Mouse (Mus musculus): Measurements from ENCODE around the gene Ctbp1. TPM values are rescaled to one million over a fixed set of nuclear protein-coding genes. Genes with fewer than 3 reads are reported as not detected.

Gene Ctbp1
- polyA plus RNA-seq, 1 experiment from 2014 or later = 569 TPM

DNA sequence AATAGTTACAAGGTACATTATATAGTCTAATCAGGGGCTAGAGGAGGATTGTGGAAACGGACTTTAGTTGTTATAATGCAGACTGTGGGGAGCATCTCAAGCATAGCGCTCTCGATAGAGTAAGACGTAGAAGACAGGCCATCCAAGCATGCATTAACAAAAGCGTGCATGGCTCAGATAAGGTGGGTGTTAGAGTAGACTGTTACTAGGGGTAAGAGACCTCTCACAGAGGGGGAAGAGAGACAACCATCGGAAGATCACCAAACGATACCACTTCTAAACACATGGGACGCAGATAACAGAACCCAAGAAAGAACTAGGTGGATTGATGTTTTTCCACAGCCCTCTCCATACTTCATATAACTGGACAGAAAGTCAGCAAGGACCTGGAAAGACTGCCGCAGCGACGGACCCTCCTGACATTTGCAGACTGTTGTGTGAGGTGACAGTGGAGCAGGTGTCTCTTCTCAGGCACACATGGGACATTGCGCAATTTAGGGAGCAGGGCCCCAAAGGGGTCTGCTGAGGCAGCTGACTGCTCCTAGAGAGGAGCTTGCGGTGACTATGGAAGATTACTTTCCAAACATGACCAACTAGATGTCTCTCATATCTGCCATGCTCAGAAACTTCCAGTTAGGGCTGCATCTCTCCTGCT is 72.2 kb downstream of the Ctbp1 start:
- ATAC-seq (ENCODE audit: low FRiP score, low read depth) = no peak
- 85% methylated on average over 13 of the region's 13 CpGs for WGBS
- no peaks in the 10 kb centered on the region for H3K9me3 ChIP-seq
- H3K4me2 ChIP-seq (replicated peaks) = no peak overlapping the region
- no peaks in the 10 kb centered on the region for H3K36me3 ChIP-seq
- no peak overlapping the region for H3K9ac ChIP-seq
- no peaks in the 10 kb centered on the region for H3K27me3 ChIP-seq (replicated peaks)
- no peaks in the 10 kb centered on the region for H3K4me1 ChIP-seq
- no peak overlapping the region for H3K27ac ChIP-seq
- H3K4me3 ChIP-seq = no peak overlapping the region

DNA sequence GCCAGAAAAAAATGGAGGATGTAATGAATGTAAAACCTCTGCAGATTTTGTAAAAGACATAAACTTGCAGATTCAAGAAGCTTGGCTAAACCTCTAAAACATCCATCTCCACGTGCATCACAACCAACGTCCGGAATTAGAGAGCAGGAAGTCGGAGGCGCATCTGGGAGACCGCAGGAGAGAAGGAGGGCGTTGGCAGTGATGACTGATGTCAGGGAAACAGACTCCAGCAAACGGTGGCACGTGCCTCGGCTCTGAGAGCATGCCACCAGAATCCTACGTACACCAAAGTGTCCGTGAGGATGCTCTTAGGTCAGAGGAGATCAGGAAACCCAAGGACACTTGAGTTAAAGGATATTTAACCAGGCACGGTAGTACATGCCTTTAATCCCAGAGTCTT is 73.1 kb downstream of the Ctbp1 start:
- Histone ChIP-seq H3K4me2 (replicated peaks) (no peak overlapping the region), H3K27ac (no peak overlapping the region), H3K9ac (no peak overlapping the region), H3K4me1 (no peaks in the 10 kb centered on the region), H3K4me3 (no peak overlapping the region), H3K27me3 (replicated peaks) (no peaks in the 10 kb centered on the region), H3K9me3 (no peaks in the 10 kb centered on the region), H3K36me3 (no peaks in the 10 kb centered on the region)
- ATAC-seq (ENCODE audit: low FRiP score, low read depth) = no peak
- 72% methylated on average over 13 of the region's 13 CpGs for WGBS

DNA sequence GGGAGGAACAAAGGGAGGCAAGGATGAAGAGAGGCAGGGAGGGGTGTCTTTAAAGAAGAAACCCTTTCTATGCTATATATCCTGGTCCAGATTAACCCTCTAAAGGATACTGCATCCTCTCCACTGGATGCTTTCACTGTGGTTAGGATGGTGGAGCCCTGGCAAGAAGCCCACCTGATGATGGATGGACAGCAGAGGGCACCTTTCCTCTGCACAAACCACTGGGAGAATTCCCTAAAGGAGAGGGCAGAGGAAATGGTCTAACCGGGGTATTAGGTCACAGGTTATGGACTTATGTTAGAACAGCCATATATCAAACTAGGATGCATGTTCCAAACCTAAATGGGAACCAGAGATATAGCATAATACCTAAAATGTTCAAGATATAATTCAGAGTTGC is 74.7 kb downstream of the Ctbp1 start:
- Histone ChIP-seq H3K36me3 (no peaks in the 10 kb centered on the region), H3K4me2 (replicated peaks) (no peak overlapping the region), H3K27ac (no peak overlapping the region), H3K4me3 (no peak overlapping the region), H3K4me1 (no peaks in the 10 kb centered on the region), H3K9me3 (no peaks in the 10 kb centered on the region), H3K27me3 (replicated peaks) (no peaks in the 10 kb centered on the region), H3K9ac (no peak overlapping the region)
- ATAC-seq (ENCODE audit: low FRiP score, low read depth) = no peak
- WGBS = 47% methylated on average over 1 of the region's 1 CpGs

Other genes with a start within 250 kb of the Ctbp1 start
- gene Slc5a1, start 170.8 kb downstream of the Ctbp1 start, polyA plus RNA-seq (2016; fragmentation: Nextera tagmentation; extraction: Ambion mirVana) = 0.04 TPM in 1 of 2 replicates, not detected in the other
- 1.7 and 2.1 TPM in 2 replicates for gene Spon2, start 56.5 kb downstream of the Ctbp1 start, polyA plus RNA-seq (2016; fragmentation: Nextera tagmentation; extraction: Ambion mirVana)
- gene Maea, start 60.5 kb upstream of the Ctbp1 start, polyA plus RNA-seq (2016; fragmentation: Nextera tagmentation; extraction: Ambion mirVana) = 124 and 125 TPM in 2 replicates
- gene Uvssa, start 103.6 kb upstream of the Ctbp1 start, polyA plus RNA-seq (2016; fragmentation: Nextera tagmentation; extraction: Ambion mirVana) = 8.5 and 8.7 TPM in 2 replicates
- gene Nkx1-1, start 159.0 kb upstream of the Ctbp1 start, polyA plus RNA-seq (2016; fragmentation: Nextera tagmentation; extraction: Ambion mirVana) = 2.2 and 2.8 TPM in 2 replicates

Measured in neural tube, embryonic 12.5 days (tissue).